Mouse (Mus musculus): ENCODE data around the gene Gpr88.

The Gpr88 gene

GRCm38 (mm10) chr3:116204643-116205042 lies 48.7 kb downstream of the Gpr88 start:
- DNase-seq (ENCODE audit: low read depth in 2 of 2, low spot score in 2 of 2): no peak

DNA sequence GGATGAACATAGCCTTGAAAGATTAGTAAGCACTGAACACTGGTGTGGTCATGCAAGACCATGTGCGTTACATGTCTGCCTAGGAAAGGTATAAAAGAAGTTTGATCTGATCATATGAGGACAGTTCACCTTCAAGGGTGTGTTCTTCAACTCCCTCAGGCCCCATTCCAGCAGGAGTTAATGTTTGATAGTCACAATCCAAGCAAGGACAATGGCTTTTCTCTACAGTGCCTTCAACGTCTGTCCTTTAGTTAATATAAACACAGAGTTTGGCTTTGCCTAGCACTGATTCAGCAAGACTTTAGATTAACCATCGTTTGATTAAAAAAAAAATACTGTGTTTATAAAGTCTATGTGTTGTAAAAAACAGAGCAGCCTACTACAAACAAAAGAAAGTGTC lies 49.4 kb downstream of the Gpr88 start:
- DNase-seq (ENCODE audit: low read depth in 2 of 2, low spot score in 2 of 2): no peak

- DNase-seq (ENCODE audit: low read depth in 2 of 2, low spot score in 2 of 2): no peak
These were observed 53.2 kb downstream of the Gpr88 start for GRCm38 (mm10) chr3:116200060-116200459.

Data from CD8-positive naive resting alpha-beta T cell, adult 2 months (primary cell).